Mouse (Mus musculus): Measurements from ENCODE around the gene Fat3. TPM values are rescaled to one million over a fixed set of nuclear protein-coding genes. Genes with fewer than 3 reads are reported as not detected.

Gene Fat3
- total RNA-seq, 1 experiment from 2014 or later, result not detected

GRCm38 (mm10) chr9:16318957-16319356 is 182.1 kb downstream of the Fat3 start:
- peak; percentile 47 for ATAC-seq (replicated peaks; ENCODE audit: low read depth, poor library complexity, severe bottlenecking)

- ATAC-seq (replicated peaks; ENCODE audit: low read depth, poor library complexity, severe bottlenecking), result peak; percentile 89
These were observed 188.4 kb downstream of the Fat3 start for GRCm38 (mm10) chr9:16312599-16313197.

GRCm38 (mm10) chr9:16310855-16311848 is 189.9 kb downstream of the Fat3 start:
- ATAC-seq (replicated peaks; ENCODE audit: low read depth, poor library complexity, severe bottlenecking), result no peak

GRCm38 (mm10) chr9:16310305-16310704 is 190.8 kb downstream of the Fat3 start:
- ATAC-seq (replicated peaks; ENCODE audit: low read depth, poor library complexity, severe bottlenecking), result no peak

GRCm38 (mm10) chr9:16307789-16308188 is 193.3 kb downstream of the Fat3 start:
- ATAC-seq (replicated peaks; ENCODE audit: low read depth, poor library complexity, severe bottlenecking), result no peak

GRCm38 (mm10) chr9:16306222-16306621 is 194.9 kb downstream of the Fat3 start:
- no peak for ATAC-seq (replicated peaks; ENCODE audit: low read depth, poor library complexity, severe bottlenecking)

- ATAC-seq (replicated peaks; ENCODE audit: low read depth, poor library complexity, severe bottlenecking), result no peak
These were observed 195.5 kb downstream of the Fat3 start for GRCm38 (mm10) chr9:16305396-16306086.

GRCm38 (mm10) chr9:16304949-16305348 is 196.1 kb downstream of the Fat3 start:
- no peak for ATAC-seq (replicated peaks; ENCODE audit: low read depth, poor library complexity, severe bottlenecking)

GRCm38 (mm10) chr9:16302484-16302883 is 198.6 kb downstream of the Fat3 start:
- ATAC-seq (replicated peaks; ENCODE audit: low read depth, poor library complexity, severe bottlenecking), result no peak

- ATAC-seq (replicated peaks; ENCODE audit: low read depth, poor library complexity, severe bottlenecking), result peak; percentile 52; the same call in 1 of the 2 replicates
These were observed 203.2 kb downstream of the Fat3 start for GRCm38 (mm10) chr9:16297935-16298334.

GRCm38 (mm10) chr9:16293928-16294806 is 206.9 kb downstream of the Fat3 start:
- no peak for ATAC-seq (replicated peaks; ENCODE audit: low read depth, poor library complexity, severe bottlenecking)

- no peak for ATAC-seq (replicated peaks; ENCODE audit: low read depth, poor library complexity, severe bottlenecking)
These were observed 208.6 kb downstream of the Fat3 start for GRCm38 (mm10) chr9:16292492-16292891.

GRCm38 (mm10) chr9:16290911-16291310 is 210.2 kb downstream of the Fat3 start:
- no peak for ATAC-seq (replicated peaks; ENCODE audit: low read depth, poor library complexity, severe bottlenecking)

- ATAC-seq (replicated peaks; ENCODE audit: low read depth, poor library complexity, severe bottlenecking), result no peak
These were observed 218.1 kb downstream of the Fat3 start for GRCm38 (mm10) chr9:16283033-16283432.

- no peak for ATAC-seq (replicated peaks; ENCODE audit: low read depth, poor library complexity, severe bottlenecking)
These were observed 218.7 kb downstream of the Fat3 start for GRCm38 (mm10) chr9:16282291-16282804.

- no peak for ATAC-seq (replicated peaks; ENCODE audit: low read depth, poor library complexity, severe bottlenecking)
These were observed 225.5 kb downstream of the Fat3 start for GRCm38 (mm10) chr9:16275589-16275988.

- no peak for ATAC-seq (replicated peaks; ENCODE audit: low read depth, poor library complexity, severe bottlenecking)
These were observed 227.0 kb downstream of the Fat3 start for GRCm38 (mm10) chr9:16274130-16274529.

GRCm38 (mm10) chr9:16272810-16273209 is 228.3 kb downstream of the Fat3 start:
- no peak for ATAC-seq (replicated peaks; ENCODE audit: low read depth, poor library complexity, severe bottlenecking)

- no peak for ATAC-seq (replicated peaks; ENCODE audit: low read depth, poor library complexity, severe bottlenecking)
These were observed 230.3 kb downstream of the Fat3 start for GRCm38 (mm10) chr9:16270768-16271114.

Data from common myeloid progenitor, adult 5-6 weeks (primary cell).